Mouse (Mus musculus) erythroblast, embryonic 14.5 days (primary cell): ENCODE data around the gene Eng. TPM values are rescaled to one million over a fixed set of nuclear protein-coding genes. Genes with fewer than 3 reads are reported as not detected.

Experiments used
- H3K27me3 ChIP-seq: 2 replicates; pipeline ENCODE4 v1.6.1; 2012; ENCODE audit warnings: inconsistent platforms; ENCODE audit not compliant: control insufficient read depth
- H3K36me3 ChIP-seq: 2 replicates; pipeline ENCODE4 v1.6.1; 2012; ENCODE audit warnings: mild to moderate bottlenecking, inconsistent platforms; ENCODE audit not compliant: control insufficient read depth
- H3K4me1 ChIP-seq: 2 replicates; pipeline ENCODE4 v1.6.1; 2012; ENCODE audit warnings: inconsistent platforms; ENCODE audit not compliant: control insufficient read depth
- H3K4me3 ChIP-seq: replicated peaks from 2 replicates; pipeline ENCODE3; 2012; ENCODE audit warnings: moderate library complexity, mild to moderate bottlenecking, inconsistent platforms
- H3K9me3 ChIP-seq: 2 replicates; pipeline ENCODE4 v1.6.1; 2012; ENCODE audit warnings: low read length, inconsistent platforms, mixed read lengths; ENCODE audit not compliant: control insufficient read depth
- GATA1 ChIP-seq: IDR thresholded peaks from 2 replicates; pipeline ENCODE4 v1.6.1; 2012; ENCODE audit warnings: low read length, inconsistent platforms, mixed read lengths
- TAL1 ChIP-seq: IDR thresholded peaks from 3 replicates; pipeline ENCODE4 v1.6.1; 2012; ENCODE audit warnings: low read length, inconsistent platforms, mixed read lengths
- polyA plus RNA-seq: library from polyadenylated mRNA; stranded (reverse); fragments of >175 nt; gene quantifications from 2 replicates; pipeline ENCODE4 v1.2.3, GENCODE M21; 2012

Gene Eng
- polyA plus RNA-seq, 1 experiment, result 0.60 TPM

DNA sequence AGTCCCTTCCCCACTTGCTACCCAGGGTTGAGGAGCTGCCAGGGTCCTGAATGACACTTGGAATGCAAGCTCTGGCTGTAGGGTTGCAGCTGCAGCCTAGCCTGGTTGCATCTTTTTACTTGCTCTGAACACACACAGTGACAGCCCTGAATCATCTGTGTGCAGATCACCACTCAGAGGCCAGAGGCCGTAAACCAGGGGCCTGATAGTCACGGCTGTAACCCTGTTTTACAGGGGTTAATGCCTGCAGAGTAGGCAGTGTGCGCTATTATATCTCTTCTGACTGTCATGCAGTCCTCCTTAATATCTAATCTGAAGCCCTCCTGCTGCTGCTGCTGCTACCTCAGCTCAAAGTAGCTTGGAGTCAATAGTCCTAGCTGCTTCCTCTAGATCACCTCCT lies 23.5 kb downstream of the Eng start:
- Histone ChIP-seq H3K9me3 (no peaks in the 10 kb centered on the region), H3K36me3 (peaks cover 15% of the 10 kb centered on the region), H3K27me3 (no peaks in the 10 kb centered on the region), H3K4me3 (no peak overlapping the region), H3K4me1 (peaks cover 42% of the 10 kb centered on the region)
- TF ChIP-seq GATA1, result no peak
- TF ChIP-seq TAL1, result no peak

DNA sequence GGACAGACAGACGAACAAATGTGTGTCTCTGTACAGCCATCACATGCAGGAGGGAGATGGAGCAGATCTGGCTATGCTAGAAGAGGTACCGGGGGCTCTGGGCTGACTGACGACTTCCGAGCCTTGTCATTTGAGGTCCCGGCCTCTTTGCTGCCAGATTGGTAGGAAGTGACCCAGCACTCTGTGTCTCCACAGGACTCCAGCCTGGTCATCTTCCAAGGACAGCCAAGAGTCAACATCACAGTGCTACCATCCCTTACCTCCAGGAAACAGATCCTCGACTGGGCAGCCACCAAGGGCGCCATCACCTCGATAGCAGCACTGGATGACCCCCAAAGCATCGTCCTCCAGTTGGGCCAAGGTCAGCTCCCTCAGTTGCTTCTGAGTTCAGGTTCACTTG lies 24.8 kb downstream of the Eng start:
- no peak for TF ChIP-seq GATA1
- no peak for TF ChIP-seq TAL1
- H3K4me3 ChIP-seq, result no peak overlapping the region

DNA sequence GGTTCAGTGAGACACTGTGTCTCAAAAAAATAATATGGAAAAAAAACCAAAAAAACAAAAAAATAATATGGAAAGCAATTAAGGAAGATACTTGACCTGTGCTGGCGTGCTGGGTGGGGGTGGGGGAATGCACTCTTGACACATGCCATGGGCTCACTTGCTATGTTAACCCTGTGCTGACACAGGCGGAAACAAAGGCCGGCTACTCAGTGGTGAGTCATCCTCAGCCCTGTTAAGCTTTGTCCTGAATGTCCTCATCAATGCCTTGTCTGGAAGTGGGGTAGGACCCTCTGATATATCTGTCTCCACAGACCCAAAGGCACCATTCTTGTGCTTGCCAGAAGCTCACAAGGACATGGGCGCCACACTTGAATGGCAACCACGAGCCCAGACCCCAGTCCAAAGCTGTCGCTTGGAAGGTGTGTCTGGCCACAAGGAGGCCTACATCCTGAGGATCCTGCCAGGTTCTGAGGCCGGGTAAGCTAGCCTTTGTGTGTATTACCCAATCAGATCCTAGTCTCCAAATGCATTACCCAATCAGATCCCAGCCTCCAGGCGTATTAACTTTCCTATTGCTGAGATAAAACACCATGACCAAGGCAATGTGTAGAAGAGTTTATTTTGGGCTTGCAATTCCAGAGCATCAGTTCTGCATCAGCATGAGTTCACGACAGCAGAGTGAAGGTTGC lies 25.7 kb downstream of the Eng start:
- TF ChIP-seq GATA1 (no peak), TAL1 (no peak)
- H3K4me3 ChIP-seq, result no peak overlapping the region
- peaks cover 13% of the 10 kb centered on the region for H3K36me3 ChIP-seq
- H3K4me1 ChIP-seq, result peaks cover 37% of the 10 kb centered on the region
- no peaks in the 10 kb centered on the region for H3K27me3 ChIP-seq
- peaks cover 3% of the 10 kb centered on the region for H3K9me3 ChIP-seq

More for the DNA sequence above, 24.8 kb downstream of the Eng start:
- Histone ChIP-seq H3K9me3 (no peaks in the 10 kb centered on the region), H3K27me3 (no peaks in the 10 kb centered on the region), H3K4me1 (peaks cover 37% of the 10 kb centered on the region), H3K36me3 (peaks cover 13% of the 10 kb centered on the region)

DNA sequence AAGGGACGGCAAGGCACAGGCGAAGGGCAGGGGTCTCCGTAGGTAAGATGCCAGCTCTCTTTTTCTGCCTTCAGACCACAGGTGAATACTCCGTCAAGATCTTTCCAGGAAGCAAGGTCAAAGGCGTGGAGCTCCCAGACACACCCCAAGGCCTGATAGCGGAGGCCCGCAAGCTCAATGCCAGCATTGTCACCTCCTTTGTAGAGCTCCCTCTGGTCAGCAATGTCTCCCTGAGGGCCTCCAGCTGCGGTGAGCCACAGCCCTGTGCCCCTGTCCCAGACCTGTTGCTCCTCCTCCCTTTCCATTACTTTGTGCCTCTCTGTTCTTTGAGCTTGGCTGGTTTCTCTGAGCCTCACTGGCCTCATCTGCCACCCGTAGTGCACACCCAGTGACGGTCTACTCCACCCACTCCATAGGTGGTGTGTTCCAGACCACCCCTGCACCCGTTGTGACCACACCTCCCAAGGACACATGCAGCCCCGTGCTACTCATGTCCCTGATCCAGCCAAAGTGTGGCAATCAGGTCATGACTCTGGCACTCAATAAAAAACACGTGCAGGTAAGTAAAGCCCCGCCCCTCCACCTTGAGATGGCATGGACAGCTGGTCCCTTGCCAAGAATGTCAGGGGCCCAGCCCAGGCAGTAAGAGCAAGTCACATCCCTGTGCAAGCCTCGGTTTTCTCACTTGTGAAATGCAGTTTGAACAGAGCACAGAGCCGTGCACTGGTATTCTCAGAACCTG lies 27.0 kb downstream of the Eng start:
- Histone ChIP-seq H3K4me3 (no peak overlapping the region), H3K4me1 (peaks cover 37% of the 10 kb centered on the region), H3K27me3 (no peaks in the 10 kb centered on the region), H3K36me3 (peaks cover 21% of the 10 kb centered on the region), H3K9me3 (peaks cover 7% of the 10 kb centered on the region)
- TF ChIP-seq TAL1 (no peak), GATA1 (no peak)

DNA sequence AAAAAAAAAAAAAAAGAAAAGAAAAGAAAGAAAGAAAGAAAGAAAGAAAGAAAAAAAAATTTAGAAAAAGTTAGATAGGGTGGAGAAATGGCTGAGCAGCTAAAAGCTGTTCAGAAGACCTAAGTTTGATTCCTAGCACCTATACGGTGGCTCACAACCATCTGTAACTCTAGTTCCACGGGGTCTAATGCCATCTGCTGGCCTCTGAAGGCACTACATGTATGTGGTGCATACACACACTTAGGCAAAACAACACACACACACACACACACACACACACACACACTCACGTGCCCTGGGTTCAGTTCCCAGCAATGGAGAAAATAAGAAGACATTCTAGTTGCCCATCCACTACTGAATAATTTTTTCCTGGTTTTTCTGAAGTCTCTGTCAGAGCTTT lies 30.4 kb downstream of the Eng start:
- peaks cover 20% of the 10 kb centered on the region for H3K4me1 ChIP-seq
- H3K4me3 ChIP-seq, result no peak overlapping the region
- no peak for TF ChIP-seq TAL1
- no peak for TF ChIP-seq GATA1
- H3K36me3 ChIP-seq, result peaks cover 42% of the 10 kb centered on the region
- H3K27me3 ChIP-seq, result no peaks in the 10 kb centered on the region
- H3K9me3 ChIP-seq, result peaks cover 7% of the 10 kb centered on the region

DNA sequence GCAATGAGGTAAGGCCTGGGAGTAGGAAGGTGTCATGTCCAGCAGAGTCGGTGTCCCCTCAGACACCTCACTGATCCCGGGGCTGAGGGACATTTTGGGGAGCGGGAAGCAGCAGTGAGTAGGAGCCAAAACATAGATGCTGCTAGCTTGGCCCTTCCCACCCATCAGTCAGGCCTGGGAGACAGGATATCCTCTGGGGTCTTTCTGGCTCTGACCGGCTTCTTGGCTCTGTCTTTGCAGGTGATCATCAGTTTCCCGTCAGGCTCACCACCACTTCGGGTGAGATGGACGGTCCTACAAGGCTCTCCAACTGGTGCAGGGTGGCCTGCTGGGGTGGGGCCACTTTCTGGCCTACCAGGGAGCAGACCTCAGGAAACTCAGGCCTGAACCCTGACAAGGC lies 31.3 kb downstream of the Eng start:
- no peak for TF ChIP-seq GATA1
- no peak for TF ChIP-seq TAL1
- H3K36me3 ChIP-seq, result peaks cover 51% of the 10 kb centered on the region

DNA sequence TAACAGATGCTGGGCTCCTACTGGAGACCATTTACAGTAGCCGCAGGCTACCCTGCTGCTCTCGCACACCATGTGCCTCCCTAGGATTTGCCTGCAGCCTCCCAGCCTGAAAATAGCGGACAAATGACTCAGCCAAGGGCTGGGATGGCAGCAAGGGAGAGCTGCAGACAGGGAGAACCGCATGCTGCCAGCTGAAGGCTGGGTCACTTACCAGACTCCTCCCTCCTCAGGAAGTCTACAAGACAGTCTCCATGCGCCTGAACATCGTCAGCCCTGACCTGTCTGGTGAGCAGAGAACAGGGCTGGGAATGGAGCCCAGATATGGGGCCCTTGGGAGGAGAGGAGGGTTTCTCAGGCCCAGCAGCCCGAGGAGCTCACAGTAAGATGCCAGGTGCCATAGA lies 33.7 kb downstream of the Eng start:
- H3K4me1 ChIP-seq, result no peaks in the 10 kb centered on the region
- TF ChIP-seq GATA1 (no peak), TAL1 (no peak)
- H3K9me3 ChIP-seq, result peaks cover 7% of the 10 kb centered on the region
- H3K27me3 ChIP-seq, result no peaks in the 10 kb centered on the region
- H3K36me3 ChIP-seq, result peaks cover 67% of the 10 kb centered on the region
- H3K4me3 ChIP-seq, result no peak overlapping the region

More for the DNA sequence above, 31.3 kb downstream of the Eng start:
- Histone ChIP-seq H3K9me3 (peaks cover 7% of the 10 kb centered on the region), H3K4me3 (no peak overlapping the region), H3K27me3 (no peaks in the 10 kb centered on the region), H3K4me1 (peaks cover 11% of the 10 kb centered on the region)

DNA sequence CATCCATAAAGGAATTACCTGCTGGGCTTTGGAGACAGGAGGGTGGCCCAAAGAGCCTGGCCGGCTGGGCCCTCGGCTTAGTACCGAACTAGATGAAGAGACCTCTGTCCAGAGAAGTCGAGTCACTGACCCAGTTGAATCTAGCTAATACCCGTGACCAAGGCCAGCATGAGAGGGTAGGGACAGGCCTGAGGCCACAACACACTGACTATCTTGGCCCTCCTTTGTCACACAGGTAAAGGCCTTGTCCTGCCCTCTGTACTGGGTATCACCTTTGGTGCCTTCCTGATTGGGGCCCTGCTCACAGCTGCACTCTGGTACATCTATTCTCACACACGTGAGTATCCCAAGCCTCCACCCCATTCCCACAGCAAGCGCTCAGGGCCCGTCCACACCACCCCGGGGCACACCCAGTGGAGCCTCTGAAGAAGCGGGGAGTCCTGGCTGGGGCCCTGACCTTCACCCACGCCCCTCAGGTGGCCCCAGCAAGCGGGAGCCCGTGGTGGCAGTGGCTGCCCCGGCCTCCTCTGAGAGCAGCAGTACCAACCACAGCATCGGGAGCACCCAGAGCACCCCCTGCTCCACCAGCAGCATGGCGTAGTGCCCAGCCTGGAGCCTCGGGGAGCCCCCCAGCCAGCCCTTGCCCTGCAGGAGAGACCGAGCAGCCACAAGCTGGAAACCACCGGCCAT lies 34.7 kb downstream of the Eng start:
- Histone ChIP-seq H3K4me3 (no peak overlapping the region), H3K4me1 (no peaks in the 10 kb centered on the region), H3K27me3 (no peaks in the 10 kb centered on the region), H3K9me3 (peaks cover 7% of the 10 kb centered on the region), H3K36me3 (peaks cover 77% of the 10 kb centered on the region)
- no peak for TF ChIP-seq GATA1
- no peak for TF ChIP-seq TAL1

DNA sequence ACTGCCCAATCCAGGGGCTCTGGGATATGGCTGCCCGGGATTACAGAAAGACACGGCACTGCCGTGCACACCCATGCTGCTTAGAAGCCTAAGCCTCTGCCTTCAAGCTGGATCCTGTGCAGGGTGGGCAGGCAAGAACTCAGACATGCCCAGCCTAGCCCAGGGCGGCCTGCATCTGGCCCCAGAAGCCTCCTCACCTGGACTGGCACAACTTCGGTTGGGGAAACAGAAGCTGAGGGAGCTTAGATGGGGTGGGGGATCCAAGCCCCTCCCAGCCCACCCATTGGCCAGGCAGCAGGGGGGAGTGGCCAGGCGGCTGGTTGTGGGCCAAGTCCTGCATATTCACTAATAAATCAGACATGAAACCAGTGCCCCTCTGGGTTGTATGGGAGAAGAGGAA lies 35.4 kb downstream of the Eng start:
- Histone ChIP-seq H3K4me3 (no peak overlapping the region), H3K27me3 (no peaks in the 10 kb centered on the region), H3K4me1 (no peaks in the 10 kb centered on the region), H3K36me3 (peaks cover 84% of the 10 kb centered on the region), H3K9me3 (peaks cover 7% of the 10 kb centered on the region)
- TF ChIP-seq GATA1 (no peak), TAL1 (no peak)
